Mouse (Mus musculus): ENCODE results near the gene Ihh. TPM values are rescaled to one million over a fixed set of nuclear protein-coding genes. Genes with fewer than 3 reads are reported as not detected.

Ihh gene
- polyA plus RNA-seq, 1 experiment from 2014 or later, result 2.4 TPM

GRCm38 (mm10) chr1:74939762-74940161, 11.7 kb downstream of the Ihh start:
- WGBS (ENCODE audit: insufficient replicate concordance), result 5% methylated on average over 3 of the region's 3 CpGs
- no peak overlapping the region for H3K9ac ChIP-seq
- no peak overlapping the region for H3K27ac ChIP-seq (replicated peaks)
- no peaks in the 10 kb centered on the region for H3K4me1 ChIP-seq (replicated peaks)
- no peaks in the 10 kb centered on the region for H3K9me3 ChIP-seq (replicated peaks)
- no peak overlapping the region for H3K4me2 ChIP-seq
- no peak for ATAC-seq (ENCODE audit: insufficient read depth)
- H3K36me3 ChIP-seq (replicated peaks), result no peaks in the 10 kb centered on the region
- H3K4me3 ChIP-seq (replicated peaks), result no peak overlapping the region
- peaks cover 35% of the 10 kb centered on the region for H3K27me3 ChIP-seq

GRCm38 (mm10) chr1:74936221-74936830, 15.1 kb downstream of the Ihh start:
- no peaks in the 10 kb centered on the region for H3K4me1 ChIP-seq (replicated peaks)
- no peak overlapping the region for H3K4me2 ChIP-seq
- WGBS (ENCODE audit: insufficient replicate concordance), result 37% methylated on average over 12 of the region's 12 CpGs
- H3K36me3 ChIP-seq (replicated peaks), result no peaks in the 10 kb centered on the region
- H3K9ac ChIP-seq, result no peak overlapping the region
- no peak overlapping the region for H3K27ac ChIP-seq (replicated peaks)
- ATAC-seq (ENCODE audit: insufficient read depth), result no peak
- peaks cover 48% of the 10 kb centered on the region for H3K27me3 ChIP-seq
- no peak overlapping the region for H3K4me3 ChIP-seq (replicated peaks)
- H3K9me3 ChIP-seq (replicated peaks), result no peaks in the 10 kb centered on the region

- ATAC-seq (ENCODE audit: insufficient read depth), result no peak
- Histone ChIP-seq H3K27me3 (peaks cover 48% of the 10 kb centered on the region), H3K9me3 (replicated peaks) (no peaks in the 10 kb centered on the region), H3K36me3 (replicated peaks) (no peaks in the 10 kb centered on the region), H3K4me2 (peak within 1 kb of the TSS; percentile 20; the same call in 1 of the 2 replicates), H3K4me1 (replicated peaks) (no peaks in the 10 kb centered on the region), H3K9ac (no peak within 1 kb of the TSS), H3K4me3 (replicated peaks) (no peak within 1 kb of the TSS), H3K27ac (replicated peaks) (no peak within 1 kb of the TSS)
- under 1% methylated on average over 18 of the region's 18 CpGs for WGBS (ENCODE audit: insufficient replicate concordance)
These were observed 16.1 kb downstream of the Ihh start, which contains the start of gene Cfap65 for GRCm38 (mm10) chr1:74935402-74935801. TSS of gene Cfap65 (minus strand) at chr1:74935599.

GRCm38 (mm10) chr1:74927621-74928296, 23.7 kb downstream of the Ihh start:
- WGBS (ENCODE audit: insufficient replicate concordance), result 70% methylated on average over 9 of the region's 9 CpGs
- Histone ChIP-seq H3K27me3 (peaks cover 14% of the 10 kb centered on the region; the same call in 1 of the 2 replicates), H3K27ac (replicated peaks) (no peak overlapping the region), H3K36me3 (replicated peaks) (no peaks in the 10 kb centered on the region), H3K4me1 (replicated peaks) (no peaks in the 10 kb centered on the region), H3K4me2 (no peak overlapping the region), H3K9ac (no peak overlapping the region), H3K9me3 (replicated peaks) (no peaks in the 10 kb centered on the region), H3K4me3 (replicated peaks) (no peak overlapping the region)
- ATAC-seq (ENCODE audit: insufficient read depth), result no peak

- Histone ChIP-seq H3K9ac (no peak overlapping the region), H3K4me1 (replicated peaks) (no peaks in the 10 kb centered on the region), H3K9me3 (replicated peaks) (no peaks in the 10 kb centered on the region), H3K27me3 (peaks cover 11% of the 10 kb centered on the region; the same call in 1 of the 2 replicates), H3K4me2 (no peak overlapping the region), H3K4me3 (replicated peaks) (no peak overlapping the region), H3K36me3 (replicated peaks) (no peaks in the 10 kb centered on the region), H3K27ac (replicated peaks) (no peak overlapping the region)
- WGBS (ENCODE audit: insufficient replicate concordance), result 28% methylated on average over 6 of the region's 6 CpGs
- ATAC-seq (ENCODE audit: insufficient read depth), result no peak
These were observed 24.8 kb downstream of the Ihh start for GRCm38 (mm10) chr1:74926721-74927120.

GRCm38 (mm10) chr1:74924464-74924863, 27.0 kb downstream of the Ihh start:
- no peak for ATAC-seq (ENCODE audit: insufficient read depth)
- no peak overlapping the region for H3K4me2 ChIP-seq
- H3K27ac ChIP-seq (replicated peaks), result no peak overlapping the region
- peaks cover 5% of the 10 kb centered on the region; the same call in 1 of the 2 replicates for H3K27me3 ChIP-seq
- no peaks in the 10 kb centered on the region for H3K4me1 ChIP-seq (replicated peaks)
- no peaks in the 10 kb centered on the region for H3K36me3 ChIP-seq (replicated peaks)
- no peak overlapping the region for H3K4me3 ChIP-seq (replicated peaks)
- WGBS (ENCODE audit: insufficient replicate concordance), result 54% methylated on average over 4 of the region's 4 CpGs
- no peak overlapping the region for H3K9ac ChIP-seq
- H3K9me3 ChIP-seq (replicated peaks), result no peaks in the 10 kb centered on the region

- H3K27me3 ChIP-seq, result peaks cover 9% of the 10 kb centered on the region; the same call in 1 of the 2 replicates
These were observed 35.8 kb downstream of the Ihh start for GRCm38 (mm10) chr1:74915706-74916105.

GRCm38 (mm10) chr1:74902191-74902590, 49.3 kb downstream of the Ihh start:
- Histone ChIP-seq H3K4me1 (replicated peaks) (no peaks in the 10 kb centered on the region), H3K27me3 (peaks cover 76% of the 10 kb centered on the region), H3K4me3 (replicated peaks) (no peak overlapping the region), H3K27ac (replicated peaks) (no peak overlapping the region), H3K9me3 (replicated peaks) (no peaks in the 10 kb centered on the region), H3K36me3 (replicated peaks) (no peaks in the 10 kb centered on the region), H3K4me2 (no peak overlapping the region), H3K9ac (no peak overlapping the region)
- 10% methylated on average over 6 of the region's 6 CpGs for WGBS (ENCODE audit: insufficient replicate concordance)
- ATAC-seq (ENCODE audit: insufficient read depth), result no peak

More at GRCm38 (mm10) chr1:74915706-74916105, 35.8 kb downstream of the Ihh start:
- 20% methylated on average over 13 of the region's 13 CpGs for WGBS (ENCODE audit: insufficient replicate concordance)
- Histone ChIP-seq H3K36me3 (replicated peaks) (no peaks in the 10 kb centered on the region), H3K4me1 (replicated peaks) (no peaks in the 10 kb centered on the region), H3K9ac (no peak overlapping the region), H3K27ac (replicated peaks) (no peak overlapping the region), H3K4me2 (no peak overlapping the region), H3K4me3 (replicated peaks) (no peak overlapping the region), H3K9me3 (replicated peaks) (no peaks in the 10 kb centered on the region)
- ATAC-seq (ENCODE audit: insufficient read depth), result no peak

- H3K4me1 ChIP-seq (replicated peaks), result no peaks in the 10 kb centered on the region
- 5% methylated on average over 3 of the region's 3 CpGs for WGBS (ENCODE audit: insufficient replicate concordance)
- no peak overlapping the region for H3K27ac ChIP-seq (replicated peaks)
- no peak overlapping the region for H3K9ac ChIP-seq
- no peak for ATAC-seq (ENCODE audit: insufficient read depth)
- H3K27me3 ChIP-seq, result peaks cover 81% of the 10 kb centered on the region
- H3K36me3 ChIP-seq (replicated peaks), result no peaks in the 10 kb centered on the region
- no peaks in the 10 kb centered on the region for H3K9me3 ChIP-seq (replicated peaks)
- H3K4me3 ChIP-seq (replicated peaks), result no peak overlapping the region
- no peak overlapping the region for H3K4me2 ChIP-seq
These were observed 49.8 kb downstream of the Ihh start for GRCm38 (mm10) chr1:74901686-74902085.

GRCm38 (mm10) chr1:74900341-74901285, 50.9 kb downstream of the Ihh start:
- Histone ChIP-seq H3K4me3 (replicated peaks) (peak overlapping the region; percentile 21), H3K4me1 (replicated peaks) (no peaks in the 10 kb centered on the region), H3K27me3 (peaks cover 88% of the 10 kb centered on the region), H3K9me3 (replicated peaks) (no peaks in the 10 kb centered on the region), H3K27ac (replicated peaks) (no peak overlapping the region), H3K9ac (no peak overlapping the region), H3K4me2 (peak overlapping the region; percentile 56), H3K36me3 (replicated peaks) (no peaks in the 10 kb centered on the region)
- ATAC-seq (ENCODE audit: insufficient read depth), result peak; percentile 69; the same call in 1 of the 2 replicates
- WGBS (ENCODE audit: insufficient replicate concordance), result 2% methylated on average over 63 of the region's 66 CpGs
